Mouse (Mus musculus): ENCODE results near the gene Tmem35b.
A peak's percentile ranks its signal among the peaks of the same experiment; 100 is the strongest.
"Not testable (repeated sequence)": the region's sequence is repeated elsewhere in the genome, so short reads cannot be mapped to it uniquely, and the experiment has no call there.

Tmem35b gene

DNA sequence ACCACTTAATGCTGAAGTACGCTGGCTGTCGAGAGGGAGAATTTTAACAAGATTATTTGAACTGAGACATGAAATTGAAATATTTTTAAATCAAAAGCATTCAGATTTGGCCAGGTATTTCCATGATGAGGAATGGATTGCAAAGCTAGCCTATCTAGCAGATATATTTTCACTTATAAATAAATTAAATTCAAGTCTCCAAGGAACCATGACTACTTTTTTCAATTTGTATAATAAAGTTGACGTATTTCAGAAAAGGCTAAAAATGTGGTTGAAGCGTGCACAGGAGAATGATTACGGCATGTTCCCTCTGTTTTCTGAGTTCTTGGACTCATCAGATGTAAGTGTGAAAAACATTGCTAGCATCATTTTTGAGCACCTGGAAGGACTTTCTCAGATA is at the start of gene Tmem35b:
TSS of gene Tmem35b (plus strand) at position 301 of the 400 bp plus-strand sequence.
- no peak for DNase-seq (ENCODE audit: low spot score)

DNA sequence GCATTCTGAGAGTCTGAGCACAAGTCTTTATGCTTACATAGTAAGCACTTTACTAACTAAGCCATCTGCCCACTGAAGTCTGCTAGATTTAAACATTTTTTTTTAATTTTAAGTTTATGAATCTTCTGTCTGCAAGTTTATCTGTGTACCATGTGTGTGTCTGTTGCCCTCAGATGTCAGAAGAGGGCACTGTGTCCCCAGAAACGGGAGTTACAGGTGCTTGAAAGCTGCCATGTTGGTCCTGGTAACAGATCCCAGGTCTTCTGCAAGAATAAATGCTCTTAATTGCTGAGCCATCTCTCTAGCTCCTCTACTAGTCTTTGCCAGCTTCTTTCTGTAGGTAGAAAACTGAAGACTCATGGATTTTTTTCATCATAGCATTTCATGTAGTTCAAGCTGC is 48.6 kb upstream of the Tmem35b start:
- DNase-seq (ENCODE audit: low spot score): no peak

DNA sequence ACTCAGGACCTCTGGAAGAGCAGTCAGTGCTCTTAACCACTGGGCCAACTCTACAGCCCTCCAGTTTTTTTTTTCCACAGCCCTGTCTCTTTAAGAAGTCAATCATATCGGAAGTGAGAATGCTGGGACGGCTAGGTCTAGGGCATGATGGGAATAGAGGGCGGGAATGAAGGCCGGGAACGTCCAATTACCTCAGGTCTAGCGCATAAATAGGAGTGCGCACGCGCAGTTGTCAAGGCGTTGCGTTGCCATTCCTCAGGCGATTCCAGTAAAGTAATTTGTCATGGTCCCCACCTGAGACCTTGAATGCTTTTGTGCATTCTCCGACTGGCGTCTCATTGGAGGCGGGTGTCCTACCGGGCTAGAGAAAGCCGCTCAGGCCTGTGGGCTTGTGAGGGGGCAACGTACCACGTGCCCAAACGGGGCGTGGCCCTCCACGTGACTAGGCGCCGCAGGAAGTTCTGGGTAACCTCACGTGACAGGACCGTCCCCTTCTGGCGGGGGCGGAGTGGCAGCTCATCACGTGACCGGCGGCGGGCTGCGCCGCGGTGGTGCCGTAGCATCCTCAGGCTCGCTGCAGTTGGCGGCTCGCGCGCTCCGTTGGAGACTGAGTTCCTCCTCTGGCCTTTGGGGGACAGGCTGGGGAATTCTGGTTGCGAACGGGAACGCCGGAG is 46.5 kb upstream of the Tmem35b start, which contains the start of gene Zmym6:
TSS of gene Zmym6 (plus strand) at position 509 of the 674 bp plus-strand sequence.
- peak; percentile 96 for DNase-seq (ENCODE audit: low spot score)

DNA sequence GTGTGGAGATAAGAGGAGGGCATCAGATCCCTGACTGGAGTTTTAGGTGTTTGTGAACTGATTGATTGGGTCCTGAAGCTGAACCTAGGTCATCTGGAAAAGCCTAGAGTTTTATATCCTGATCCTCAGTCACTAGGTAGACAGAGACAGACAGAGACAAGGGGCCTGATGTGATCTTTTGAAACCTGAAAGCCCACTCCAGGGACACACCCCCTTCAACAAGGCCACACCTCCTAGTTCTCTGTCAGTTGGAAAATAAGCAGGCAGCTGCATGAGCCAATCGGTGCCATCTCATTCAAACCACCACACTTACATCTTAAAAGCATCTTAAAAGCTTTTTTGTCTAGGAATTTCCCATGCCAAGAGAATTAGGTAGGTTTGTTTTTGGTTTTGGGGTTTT is 42.7 kb upstream of the Tmem35b start:
- no peak for DNase-seq (ENCODE audit: low spot score)

DNA sequence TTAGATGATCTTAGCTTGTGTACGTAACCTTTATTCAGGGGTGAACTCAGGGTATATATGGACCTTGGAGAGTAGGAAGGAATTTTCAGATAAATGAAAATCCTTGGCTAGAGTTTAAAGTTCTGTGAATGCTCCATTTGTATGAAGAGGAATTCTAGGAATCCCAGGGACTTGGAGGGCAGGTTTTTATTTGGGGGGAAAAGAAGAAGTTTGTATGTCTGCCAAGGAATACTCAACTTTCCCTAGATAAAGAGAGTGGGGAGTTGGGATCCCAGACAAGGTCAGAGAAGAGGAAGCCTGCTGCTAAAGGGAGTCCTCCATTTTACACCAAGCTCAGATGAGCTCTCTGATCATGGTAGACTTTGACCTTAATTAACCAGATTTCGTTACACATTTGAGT is 40.4 kb upstream of the Tmem35b start:
- DNase-seq (ENCODE audit: low spot score): no peak

DNA sequence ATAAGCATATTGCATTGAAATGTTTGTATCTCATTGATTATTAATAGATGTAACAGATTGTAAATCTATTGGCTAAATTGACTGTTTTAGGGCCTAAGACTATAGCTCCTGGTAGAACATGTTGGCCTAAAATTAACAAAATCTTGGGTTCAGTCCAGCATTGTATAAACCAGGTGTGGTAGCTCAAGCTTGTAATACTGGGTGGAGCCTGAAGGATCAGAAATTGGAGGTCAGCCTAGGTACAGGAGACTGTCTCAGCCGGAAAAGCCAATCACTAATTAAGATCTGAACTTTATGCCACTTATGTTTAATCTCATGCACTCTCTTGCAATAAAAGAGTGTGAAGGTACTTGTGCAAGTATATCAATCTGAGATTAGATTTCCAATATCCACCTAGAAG is 37.7 kb upstream of the Tmem35b start:
- no peak for DNase-seq (ENCODE audit: low spot score)

DNA sequence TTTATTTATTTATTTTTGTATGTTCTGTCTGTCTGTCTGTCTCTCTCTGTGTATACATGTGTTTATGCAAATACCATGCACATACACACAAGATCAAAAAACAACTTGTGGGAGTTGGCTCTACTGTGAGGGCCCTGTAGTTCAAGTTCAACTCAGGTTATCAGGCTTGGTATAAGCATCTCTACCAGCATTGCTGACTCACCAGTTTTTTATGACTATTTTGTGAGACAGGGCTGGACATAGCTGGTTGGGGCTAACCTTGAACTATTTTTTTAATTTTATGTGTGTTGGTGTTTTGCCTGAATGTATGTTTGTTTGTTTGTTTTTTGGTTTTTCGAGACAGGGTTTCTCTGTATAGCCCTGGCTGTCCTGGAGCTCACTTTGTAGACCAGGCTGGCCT is 32.3 kb upstream of the Tmem35b start:
- no peak for DNase-seq (ENCODE audit: low spot score)

DNA sequence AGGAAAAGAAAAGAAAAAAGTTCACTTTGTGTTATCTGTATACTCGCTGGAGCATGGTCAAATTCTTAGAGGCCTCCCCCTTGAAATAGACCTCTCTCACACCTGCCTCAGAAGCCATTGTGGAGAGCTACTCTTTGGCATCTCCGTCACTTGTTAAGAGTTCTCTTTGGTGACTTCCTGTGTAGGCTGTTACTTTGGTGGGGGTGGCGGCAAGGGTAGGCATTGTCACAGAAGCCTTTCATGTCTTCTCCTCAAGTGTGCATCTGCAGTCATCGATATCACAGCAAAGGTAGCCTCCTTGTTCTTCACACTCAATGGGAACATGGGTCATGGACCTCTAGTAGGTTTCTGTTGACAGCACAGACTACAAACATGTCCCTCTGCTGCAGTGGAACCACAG is 28.4 kb upstream of the Tmem35b start:
- no peak for DNase-seq (ENCODE audit: low spot score)

DNA sequence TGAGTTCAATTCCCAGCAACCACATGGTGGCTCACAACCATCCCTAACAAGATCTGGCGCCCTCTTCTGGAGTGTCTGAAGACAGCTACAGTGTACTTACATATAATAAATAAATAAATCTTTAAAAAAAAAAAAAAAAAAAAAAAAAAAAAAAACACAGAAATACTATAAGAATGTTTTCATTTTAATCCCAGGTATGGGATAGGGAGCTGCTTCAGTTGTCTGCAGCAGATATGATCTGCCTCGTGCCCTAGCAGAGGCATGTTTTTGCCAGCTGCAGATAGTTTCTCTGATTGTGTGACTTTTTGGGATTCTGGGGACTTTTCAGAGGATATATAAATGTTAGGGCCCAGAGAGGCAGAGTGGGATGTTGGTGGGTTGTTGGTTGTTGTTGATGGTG is 23.9 kb upstream of the Tmem35b start:
- not testable (repeated sequence) for DNase-seq (ENCODE audit: low spot score)

DNA sequence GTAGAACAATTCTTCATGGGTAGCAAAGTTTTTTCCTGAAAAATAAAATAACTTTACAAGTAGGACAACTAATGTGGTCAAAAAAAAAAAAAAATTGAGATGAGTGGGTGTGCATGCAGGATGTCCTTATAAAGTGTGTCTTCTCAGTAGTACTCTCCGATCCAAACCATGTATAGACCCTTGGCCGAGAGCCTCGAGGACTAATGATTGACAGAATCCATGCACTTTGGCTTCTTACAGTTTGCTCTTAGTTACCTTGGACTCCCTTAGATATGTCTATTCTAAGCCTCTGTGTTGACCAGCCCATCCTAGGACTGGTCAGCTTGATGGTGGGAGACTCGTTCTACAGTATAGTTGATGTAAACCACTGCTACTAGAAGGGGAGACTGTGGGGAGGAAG is 15.9 kb upstream of the Tmem35b start:
- DNase-seq (ENCODE audit: low spot score): no peak

DNA sequence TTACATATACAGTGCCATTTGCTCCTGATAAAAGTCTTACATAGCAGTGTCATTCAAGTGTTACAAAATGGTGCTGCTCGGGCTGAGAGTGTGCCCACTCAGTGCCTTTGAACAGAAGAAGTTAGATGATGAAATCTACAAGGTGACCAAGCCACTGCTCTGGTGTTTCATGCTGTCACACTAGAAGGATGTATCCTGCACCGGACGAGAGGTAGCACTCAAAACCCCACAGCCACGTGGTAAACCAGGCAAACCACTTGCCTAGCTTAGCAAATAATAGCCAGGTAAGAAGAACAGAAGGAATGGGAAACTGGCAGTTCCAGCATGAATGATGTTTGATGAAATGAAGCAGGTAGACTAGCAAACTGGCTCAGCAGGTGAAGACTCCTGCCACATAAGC is 12.9 kb upstream of the Tmem35b start:
- no peak for DNase-seq (ENCODE audit: low spot score)

DNA sequence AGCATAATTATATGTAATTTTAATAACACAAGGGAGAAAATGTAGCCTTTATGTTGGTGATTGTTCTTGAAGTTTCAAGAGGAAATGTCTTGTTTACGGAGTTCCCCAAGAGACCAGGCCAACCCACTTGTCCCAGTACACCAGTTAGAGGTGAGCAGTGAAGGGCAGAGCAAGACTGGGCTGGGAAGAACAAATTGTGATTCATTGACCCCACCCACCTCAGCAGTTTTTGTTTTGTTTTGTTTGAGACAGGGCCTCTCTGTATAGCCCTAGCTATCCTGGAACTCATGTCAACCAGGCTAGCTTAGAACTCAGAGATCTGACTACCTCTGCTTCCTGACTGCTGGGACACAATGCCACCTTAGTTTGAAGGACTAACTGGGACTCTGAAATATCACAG is 840 bp downstream of the Tmem35b start:
- DNase-seq (ENCODE audit: low spot score): no peak

DNA sequence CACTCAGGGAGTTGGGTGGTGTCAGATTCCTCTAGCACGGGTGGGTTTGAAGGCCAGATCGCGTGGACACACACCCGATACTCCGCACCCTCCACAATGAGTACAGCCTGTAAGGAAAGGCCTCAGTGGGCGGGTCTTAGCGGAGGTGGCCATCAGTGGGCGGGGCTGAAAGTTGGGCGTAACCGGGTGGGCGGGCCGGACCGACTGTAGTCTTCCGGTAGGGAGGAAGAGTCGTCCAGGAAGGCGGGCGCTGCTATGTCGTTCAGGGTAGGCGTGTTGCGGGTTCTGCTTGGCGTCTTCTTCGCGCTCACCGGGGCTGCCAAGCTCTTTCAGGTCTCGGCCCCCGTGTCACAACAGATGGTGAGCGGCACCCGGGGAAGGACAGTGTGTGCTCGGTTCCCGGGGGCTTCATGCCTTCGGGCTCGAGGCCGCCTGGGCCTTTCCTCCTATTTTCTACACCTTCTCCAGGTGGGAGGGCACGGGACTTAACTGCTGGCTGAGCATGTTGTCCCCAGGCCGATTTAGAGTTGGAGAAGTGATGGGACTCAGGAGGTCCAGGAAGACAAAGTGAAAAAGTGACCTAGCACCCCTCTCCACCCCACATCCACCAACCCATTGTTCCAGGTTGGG is 2.5 kb downstream of the Tmem35b start:
- DNase-seq (ENCODE audit: low spot score): peak; percentile 87

DNA sequence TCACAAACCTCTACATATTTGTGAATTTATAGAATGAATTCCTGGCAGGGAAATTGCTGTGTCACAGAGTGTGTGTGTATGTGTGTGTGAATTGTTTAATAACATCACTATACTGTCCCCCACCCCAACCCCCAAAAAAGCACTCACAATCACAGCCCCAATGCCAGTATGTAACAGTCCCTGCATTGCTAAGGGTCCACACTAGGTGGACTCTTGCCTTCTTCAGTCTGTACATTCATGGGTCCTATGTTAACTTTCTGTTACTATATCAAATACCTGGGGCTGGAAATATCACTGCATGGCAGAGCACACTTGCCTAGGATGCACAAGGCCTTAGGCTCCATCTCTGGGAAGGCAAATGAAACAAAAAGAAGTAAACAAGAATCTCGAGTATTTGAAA is 11.2 kb downstream of the Tmem35b start:
- no peak for DNase-seq (ENCODE audit: low spot score)

DNA sequence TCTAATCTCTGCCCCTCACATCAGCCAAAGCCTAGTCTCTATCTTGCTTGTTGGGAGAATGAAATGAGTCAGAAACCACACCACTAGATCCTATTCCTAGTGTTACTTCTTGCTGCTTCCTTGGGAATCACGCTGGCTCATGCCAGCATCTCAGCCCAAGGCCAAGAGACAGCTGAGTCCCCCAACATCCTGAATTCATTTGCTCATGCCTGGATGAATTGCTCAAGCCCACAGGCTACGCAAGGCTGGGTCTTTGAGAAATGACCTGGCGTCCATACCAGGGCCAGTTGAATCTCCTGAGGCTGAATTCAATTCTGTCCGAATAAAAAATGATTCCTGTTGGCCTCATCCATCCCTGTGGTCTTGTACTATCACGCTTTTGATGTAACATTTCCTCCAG is 14.1 kb downstream of the Tmem35b start:
- DNase-seq (ENCODE audit: low spot score): no peak

DNA sequence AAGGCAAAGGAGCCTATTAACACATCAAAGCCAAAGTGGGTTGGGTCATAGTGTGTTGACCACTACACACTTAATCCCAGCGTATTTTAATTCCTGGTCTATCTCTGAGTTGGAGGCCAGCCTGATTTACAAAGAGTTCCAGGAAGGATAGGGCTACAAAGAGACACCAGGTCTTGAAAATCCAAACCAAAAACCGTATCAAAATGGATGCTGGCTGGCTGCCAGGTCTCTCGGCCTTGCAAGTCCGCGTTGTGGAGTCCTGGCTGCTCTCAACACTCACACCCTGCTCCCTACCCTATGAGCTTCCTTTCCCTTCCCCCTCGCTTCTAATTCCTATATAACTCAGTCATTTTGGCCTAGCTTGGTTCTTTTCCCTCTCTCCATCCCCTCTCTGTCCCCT is 15.0 kb downstream of the Tmem35b start:
- no peak for DNase-seq (ENCODE audit: low spot score)

DNA sequence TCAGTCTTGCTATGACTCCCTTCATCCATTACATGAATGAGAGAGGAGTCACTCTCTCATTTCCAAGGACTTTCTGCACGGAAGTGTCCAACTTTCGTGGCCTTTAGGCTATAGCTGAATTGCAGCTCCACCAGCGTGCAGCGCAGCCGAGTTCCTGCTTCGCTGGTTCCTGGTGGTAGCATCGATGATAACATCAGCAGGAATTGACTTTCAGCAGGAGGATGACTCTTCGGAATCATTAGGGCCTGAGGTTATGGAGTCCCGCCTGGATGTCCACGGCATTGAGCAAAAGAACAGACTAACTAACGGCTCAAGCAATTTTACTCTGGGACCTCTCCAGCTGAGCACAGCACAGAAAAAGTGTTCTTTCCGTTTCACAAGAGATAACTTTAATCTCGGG is 26.5 kb downstream of the Tmem35b start:
- DNase-seq (ENCODE audit: low spot score): no peak

DNA sequence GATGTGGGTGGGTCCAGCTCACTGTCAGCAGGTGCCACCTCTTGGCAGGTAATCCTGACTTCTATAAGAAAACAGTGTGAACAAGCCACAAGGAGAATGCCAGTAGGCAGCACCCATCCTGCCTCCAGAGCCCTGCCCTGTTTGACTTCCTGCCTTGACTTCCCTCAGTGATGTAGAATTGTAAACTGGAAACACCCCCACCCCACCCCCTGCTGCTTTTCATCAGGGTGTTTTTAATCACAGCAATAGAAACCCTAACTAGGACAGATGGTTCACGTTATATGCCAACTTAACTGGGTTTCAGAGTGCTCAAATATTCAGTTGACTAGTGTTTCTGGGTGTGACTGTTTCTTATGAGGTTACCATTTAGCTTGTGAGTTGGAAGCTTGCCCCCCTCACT is 29.9 kb downstream of the Tmem35b start:
- DNase-seq (ENCODE audit: low spot score): no peak

DNA sequence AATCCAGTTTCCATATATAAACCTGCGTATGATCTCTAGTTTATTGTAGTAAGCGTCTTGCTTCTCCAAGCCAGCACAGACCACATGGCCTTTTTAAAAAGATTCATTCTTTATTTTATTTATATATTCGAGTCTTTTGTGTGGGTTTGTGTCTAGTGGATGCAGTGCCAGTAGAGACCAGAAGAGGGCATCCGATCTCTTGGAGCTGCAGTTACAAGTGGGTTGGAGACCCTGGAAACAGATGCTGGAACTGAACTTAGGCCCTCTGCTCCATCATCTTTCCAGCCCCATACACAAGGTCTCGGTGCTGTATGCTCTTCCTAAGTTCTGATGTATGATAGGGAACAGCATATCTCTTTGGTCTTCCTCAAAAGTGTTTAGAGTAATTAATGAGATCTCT is 32.3 kb downstream of the Tmem35b start:
- no peak for DNase-seq (ENCODE audit: low spot score)

DNA sequence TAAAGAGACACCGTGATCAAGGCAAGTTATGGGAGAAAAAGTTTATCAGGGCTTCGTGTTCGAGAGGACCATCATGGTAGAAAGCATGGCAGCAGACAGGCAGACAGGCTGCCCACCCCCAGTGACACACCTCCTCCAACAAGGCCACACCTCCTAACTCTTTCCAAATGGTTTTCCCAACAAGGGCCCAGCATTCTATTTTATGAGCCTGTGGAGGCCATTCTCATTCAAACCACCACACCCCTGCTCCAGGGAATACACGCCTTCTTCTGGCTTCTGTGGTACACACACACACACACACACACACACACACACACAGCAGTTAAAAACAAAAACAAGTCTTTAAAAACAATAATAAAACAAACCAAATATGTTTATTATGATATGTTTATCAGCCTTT is 34.3 kb downstream of the Tmem35b start:
- DNase-seq (ENCODE audit: low spot score): no peak

DNA sequence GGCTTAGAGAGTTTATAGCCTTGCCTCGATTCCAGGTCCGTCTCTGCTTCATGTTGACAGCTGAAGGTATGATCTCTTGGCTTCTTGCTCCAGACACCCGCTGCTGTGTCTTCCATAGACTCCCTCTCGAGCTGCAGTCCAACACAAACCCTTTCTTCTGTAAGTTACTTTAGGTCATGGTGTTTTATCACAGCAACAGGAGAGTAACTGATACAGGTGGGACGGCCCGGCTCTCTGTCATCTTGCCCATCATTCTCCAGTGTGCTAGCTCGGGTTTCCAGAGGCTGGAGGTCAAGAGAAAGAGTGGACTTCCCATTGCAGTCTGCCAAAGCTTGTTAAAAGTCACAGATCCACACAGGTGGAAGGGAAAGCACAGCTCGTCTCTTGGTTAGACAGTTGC is 40.4 kb downstream of the Tmem35b start:
- DNase-seq (ENCODE audit: low spot score): no peak

DNA sequence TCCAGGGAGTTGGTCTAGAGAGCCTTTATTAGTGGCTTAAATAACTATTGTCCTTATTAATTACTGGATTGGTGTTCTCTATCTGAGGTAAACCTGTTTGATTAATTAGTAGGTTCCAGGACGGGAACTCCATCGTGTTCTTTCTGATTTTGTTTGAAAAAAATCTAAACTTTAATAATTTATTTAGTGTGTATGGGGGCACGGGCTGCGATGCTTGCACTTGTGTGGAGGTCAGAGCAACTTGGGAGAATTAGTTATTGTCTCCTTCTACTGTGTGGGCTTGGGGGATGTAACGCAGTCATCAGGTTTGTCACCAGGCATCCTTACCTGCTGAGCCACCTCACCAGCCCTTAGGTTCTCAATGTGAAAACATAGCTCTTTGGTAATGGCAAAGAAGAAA is 43.6 kb downstream of the Tmem35b start:
- no peak for DNase-seq (ENCODE audit: low spot score)

DNA sequence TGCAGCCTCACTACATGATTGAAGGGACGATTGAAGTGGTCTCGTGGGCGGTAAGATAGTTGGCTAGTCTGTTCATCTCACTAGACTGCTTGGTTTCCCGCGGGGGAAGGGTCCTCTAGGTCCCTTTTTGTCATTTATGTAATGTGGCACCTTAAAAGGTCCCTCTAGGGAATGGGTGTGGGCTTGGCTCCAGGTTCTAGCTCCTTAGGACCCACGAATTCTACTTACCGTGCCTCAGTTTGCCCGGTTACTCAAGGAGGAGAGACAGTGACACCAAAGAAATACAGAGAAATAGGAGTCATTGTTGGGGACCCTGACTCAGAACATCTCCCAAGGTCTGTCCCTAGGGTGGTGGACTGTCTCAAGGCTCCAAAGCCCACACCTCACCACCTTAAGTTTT is 44.2 kb downstream of the Tmem35b start:
- no peak for DNase-seq (ENCODE audit: low spot score)
